Mouse (Mus musculus) c-Kit-positive CD71-positive TER-119-positive erythroid progenitor cells, embryonic 14.5 days (primary cell): ENCODE data around the gene Wfikkn1.
A peak's percentile ranks its signal among the peaks of the same experiment; 100 is the strongest.

Experiments
- DNase-seq: peaks from one replicate; pipeline ENCODE4 v3.0.0-alpha.2; 2013; ENCODE audit warnings: low spot score

Wfikkn1 gene

GRCm38 (mm10) chr17:25836397-25837075 is 44.1 kb downstream of the Wfikkn1 start:
- DNase-seq, result no peak

- no peak for DNase-seq
Measured at GRCm38 (mm10) chr17:25835816-25836215, 44.8 kb downstream of the Wfikkn1 start.

GRCm38 (mm10) chr17:25835301-25835700 is 45.4 kb downstream of the Wfikkn1 start:
- DNase-seq, result no peak

GRCm38 (mm10) chr17:25834595-25835222 is 45.9 kb downstream of the Wfikkn1 start:
- no peak for DNase-seq

GRCm38 (mm10) chr17:25833961-25834594 is 46.6 kb downstream of the Wfikkn1 start:
- DNase-seq, result no peak

- DNase-seq, result peak; percentile 61
Measured at GRCm38 (mm10) chr17:25833291-25833663, 47.4 kb downstream of the Wfikkn1 start, which contains the start of gene Stub1. Gene Stub1, minus strand, starts transcription at chr17:25833404.

GRCm38 (mm10) chr17:25832436-25833290 is 48.0 kb downstream of the Wfikkn1 start:
- DNase-seq, result peak; percentile 98

GRCm38 (mm10) chr17:25831451-25832281 is 49.0 kb downstream of the Wfikkn1 start:
- DNase-seq, result no peak

- DNase-seq, result no peak
Measured at GRCm38 (mm10) chr17:25830806-25831431, 49.7 kb downstream of the Wfikkn1 start.

GRCm38 (mm10) chr17:25830200-25830753 is 50.4 kb downstream of the Wfikkn1 start:
- DNase-seq, result no peak

- no peak for DNase-seq
Measured at GRCm38 (mm10) chr17:25829558-25830017, 51.1 kb downstream of the Wfikkn1 start.

- DNase-seq, result peak; percentile 71
Measured at GRCm38 (mm10) chr17:25828712-25829557, 51.7 kb downstream of the Wfikkn1 start, which contains the start of gene Jmjd8. Gene Jmjd8, plus strand, starts transcription at chr17:25828867.

GRCm38 (mm10) chr17:25828223-25828594 is 52.4 kb downstream of the Wfikkn1 start:
- no peak for DNase-seq
